Mouse (Mus musculus) lung, embryonic 14.5 days (tissue): ENCODE data around the gene Plac9a. TPM values are rescaled to one million over a fixed set of nuclear protein-coding genes. Genes with fewer than 3 reads are reported as not detected.
A peak's percentile ranks its signal among the peaks of the same experiment; 100 is the strongest.
"Not testable (repeated sequence)": the region's sequence is repeated elsewhere in the genome, so short reads cannot be mapped to it uniquely, and the experiment has no call there.

Source experiments
- ATAC-seq: fragments of 200-750 bp; cut with Nextera tagmentation; 2 replicates; pipeline ENCODE4 v1.8.0; 2017; ENCODE audit warnings: mild to moderate bottlenecking, moderate TSS enrichment, moderate library complexity; ENCODE audit not compliant: insufficient read depth
- DNase-seq: peaks from one replicate; pipeline ENCODE4 v3.0.0-alpha.2; 2015
- H3K27ac ChIP-seq: fragments of 300-500 bp; sonication (generic); 2 replicates; pipeline ENCODE4 v1.5.1; 2014; ENCODE audit warnings: low read depth, mild to moderate bottlenecking, moderate library complexity
- H3K27me3 ChIP-seq: fragments of 300-500 bp; sonication (generic); 2 replicates; pipeline ENCODE4 v1.6.1; 2014; ENCODE audit warnings: low read length, control low read depth; ENCODE audit not compliant: insufficient read depth
- H3K36me3 ChIP-seq: fragments of 300-500 bp; sonication (generic); 2 replicates; pipeline ENCODE4 v1.6.1; 2014; ENCODE audit warnings: control low read depth; ENCODE audit not compliant: insufficient read depth
- H3K4me1 ChIP-seq: fragments of 300-500 bp; sonication (generic); 2 replicates; pipeline ENCODE4 v1.6.1; 2014; ENCODE audit warnings: antibody characterized with exemption, control low read depth; ENCODE audit not compliant: insufficient read depth
- H3K4me2 ChIP-seq: fragments of 300-500 bp; sonication (generic); 2 replicates; pipeline ENCODE4 v1.6.1; 2014; ENCODE audit warnings: mild to moderate bottlenecking
- H3K4me3 ChIP-seq: fragments of 300-500 bp; sonication (generic); 2 replicates; pipeline ENCODE4 v1.5.1; 2014; ENCODE audit warnings: low read depth, low read length
- H3K9ac ChIP-seq: fragments of 300-500 bp; sonication (generic); 2 replicates; pipeline ENCODE4 v1.6.1; 2014
- H3K9me3 ChIP-seq: fragments of 300-500 bp; sonication (generic); 2 replicates; pipeline ENCODE4 v1.6.1; 2016; ENCODE audit warnings: low read depth, low read length, control low read depth
- CTCF ChIP-seq: IDR thresholded peaks from 2 replicates; pipeline ENCODE4 v1.5.1; 2016; ENCODE audit warnings: antibody characterized with exemption, low read depth
- WGBS: fragments of 180-500 bp; shearing (Covaris S2); extraction: QIAGEN DNeasy Blood & Tissue Kit; methylation state at CpG from one replicate; pipeline ENCODE4 v1.1.7; 2014; 5-methylcytosine and 5-hydroxymethylcytosine counted together
- polyA plus RNA-seq: library from polyadenylated mRNA; unstranded; fragments of >200 nt; fragmentation: Nextera tagmentation; extraction: Ambion mirVana; gene quantifications from 2 replicates; pipeline ENCODE4 v1.2.1, GENCODE M21; 2014

Gene Plac9a
- polyA plus RNA-seq, 1 experiment from 2014 or later: 0.53 TPM

DNA sequence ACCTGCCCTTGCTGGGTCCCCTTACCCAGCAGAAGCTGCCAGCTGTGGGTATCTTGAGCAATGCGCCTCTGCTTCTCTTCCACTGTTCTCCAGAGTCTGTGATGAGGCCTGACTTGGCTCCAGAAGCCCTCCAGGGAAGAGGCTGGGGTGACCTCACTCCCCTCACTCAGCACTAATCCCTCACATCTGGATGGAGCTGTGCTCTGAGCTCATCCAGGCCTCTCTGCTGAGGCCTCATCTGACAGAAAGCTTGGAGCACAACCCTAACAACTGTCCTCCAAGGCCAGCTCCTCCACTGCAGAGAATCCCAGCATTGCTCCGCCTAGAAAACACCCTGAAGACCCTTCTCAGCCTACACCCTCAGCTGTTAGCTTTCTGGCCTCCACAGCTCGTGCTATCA, 8.3 kb downstream of the Plac9a start:
- not testable (repeated sequence) for H3K4me2 ChIP-seq, H3K4me1 ChIP-seq, H3K9ac ChIP-seq, H3K4me3 ChIP-seq, DNase-seq, H3K36me3 ChIP-seq, H3K27ac ChIP-seq, H3K9me3 ChIP-seq, H3K27me3 ChIP-seq
- ATAC-seq: peak; percentile 71
- no CpG with 5 or more reads among the region's 3 CpGs for WGBS

DNA sequence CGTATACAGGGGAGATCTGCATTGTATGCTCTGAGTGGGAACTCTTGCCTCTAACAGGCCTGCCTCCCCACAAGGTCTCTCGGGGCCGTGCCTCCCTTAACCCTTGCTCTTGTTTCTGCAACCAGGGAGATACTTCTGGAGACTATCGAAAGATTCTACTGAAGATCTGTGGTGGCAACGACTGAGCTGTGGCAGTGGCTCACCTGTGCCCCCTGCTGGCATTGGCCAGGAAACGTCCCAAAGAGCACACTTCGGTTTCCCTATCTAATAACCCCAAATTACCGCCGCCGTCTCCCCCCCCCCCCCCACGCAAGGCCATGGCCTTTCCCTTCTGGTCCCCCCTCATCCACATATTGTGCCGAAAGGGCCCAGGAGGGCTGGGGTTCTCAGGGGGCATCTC, 17.0 kb downstream of the Plac9a start:
- not testable (repeated sequence) for H3K4me2 ChIP-seq, H3K9ac ChIP-seq, H3K27me3 ChIP-seq, H3K4me1 ChIP-seq, H3K9me3 ChIP-seq, H3K27ac ChIP-seq, H3K4me3 ChIP-seq, DNase-seq, ATAC-seq, H3K36me3 ChIP-seq
- no CpG with 5 or more reads among the region's 12 CpGs for WGBS

DNA sequence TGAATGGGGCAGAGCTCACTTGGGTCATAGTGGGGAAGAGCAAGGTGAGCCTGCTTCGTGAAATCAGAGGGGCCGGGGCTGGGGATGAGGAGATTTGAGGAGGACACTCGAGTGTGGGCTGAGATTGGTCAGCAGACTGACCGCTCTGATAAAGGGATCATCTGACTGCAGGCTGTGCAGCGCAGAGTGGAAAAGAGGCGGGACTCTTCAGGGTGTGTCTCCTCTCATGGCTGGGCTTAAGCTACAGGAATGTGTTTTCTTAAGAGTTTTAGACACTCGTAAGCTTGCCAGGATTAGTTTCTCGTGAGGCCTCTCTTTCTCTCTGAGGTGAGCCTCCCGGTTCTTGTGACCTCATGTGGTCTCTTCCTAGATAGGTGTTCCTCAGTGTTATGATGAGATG, 21.1 kb downstream of the Plac9a start:
- DNase-seq, H3K4me3 ChIP-seq, ATAC-seq, H3K9ac ChIP-seq, H3K36me3 ChIP-seq, H3K27me3 ChIP-seq, H3K9me3 ChIP-seq, H3K27ac ChIP-seq, H3K4me1 ChIP-seq, H3K4me2 ChIP-seq: not testable (repeated sequence)
- WGBS: no CpG with 5 or more reads among the region's 9 CpGs

DNA sequence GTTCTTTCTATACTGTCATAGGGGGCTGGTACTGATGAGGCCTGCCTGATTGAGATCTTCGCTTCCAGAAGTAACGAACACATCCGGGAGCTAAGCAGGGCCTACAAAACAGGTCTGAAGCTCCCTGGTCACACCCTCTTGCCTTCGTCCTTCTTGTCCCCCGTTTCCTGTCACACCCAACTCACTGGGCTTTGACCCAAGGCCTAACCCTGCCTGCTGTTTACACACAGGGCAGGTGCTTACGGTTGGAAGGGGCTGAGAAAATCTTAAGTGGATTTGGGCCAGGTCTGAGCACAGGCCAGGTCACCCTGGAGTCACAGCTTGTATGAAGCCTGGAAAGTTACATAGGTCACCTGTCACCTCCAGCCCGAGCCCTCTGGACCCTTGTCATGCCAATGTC, 26.3 kb downstream of the Plac9a start:
- H3K4me1 ChIP-seq, H3K4me2 ChIP-seq, H3K27me3 ChIP-seq, H3K27ac ChIP-seq, ATAC-seq, H3K4me3 ChIP-seq, DNase-seq, H3K9me3 ChIP-seq, H3K9ac ChIP-seq, H3K36me3 ChIP-seq: not testable (repeated sequence)
- WGBS: no CpG with 5 or more reads among the region's 7 CpGs

DNA sequence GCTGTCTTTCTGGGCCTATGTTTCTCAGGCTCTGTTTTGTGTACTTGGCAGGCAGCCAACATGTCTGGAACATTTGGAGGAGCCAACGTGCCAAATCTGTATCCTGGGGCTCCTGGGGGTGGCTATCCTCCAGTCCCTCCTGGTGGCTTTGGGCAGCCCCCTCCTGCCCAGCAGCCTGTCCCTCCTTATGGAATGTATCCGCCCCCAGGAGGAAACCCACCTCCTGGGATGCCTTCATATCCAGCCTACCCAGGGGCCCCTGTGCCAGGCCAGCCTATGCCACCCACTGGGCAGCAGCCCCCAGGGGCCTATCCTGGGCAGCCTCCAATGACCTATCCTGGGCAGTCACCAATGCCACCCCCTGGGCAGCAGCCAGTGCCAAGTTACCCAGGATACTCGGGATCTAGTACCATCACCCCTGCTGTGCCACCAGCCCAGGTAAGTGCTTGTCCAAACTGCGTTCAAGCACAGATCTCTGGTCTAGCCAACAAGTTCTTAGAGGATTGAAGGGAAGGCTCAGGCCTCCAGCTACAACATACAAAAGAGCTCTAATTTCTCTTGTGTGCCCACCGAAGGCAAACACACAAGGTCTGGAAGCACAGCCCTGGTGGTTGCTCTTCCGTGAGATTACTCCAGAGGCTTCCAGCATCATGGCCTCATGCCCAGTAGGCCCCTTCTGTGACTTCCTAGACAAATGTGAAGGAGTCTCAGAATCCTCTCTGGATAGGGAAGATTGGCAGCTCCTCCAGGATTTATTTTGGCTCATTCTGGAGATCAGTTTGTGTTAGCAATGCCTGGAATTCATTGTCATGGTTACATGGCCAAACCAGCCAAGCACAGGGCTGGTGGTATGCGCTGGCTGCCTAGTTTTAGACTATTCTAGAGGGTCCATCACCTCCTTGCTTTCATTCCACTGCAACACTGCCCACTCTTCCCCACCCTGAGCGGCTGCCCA, 30.2 kb downstream of the Plac9a start:
- DNase-seq: peak; percentile 54
- ATAC-seq: peak; percentile 37

DNA sequence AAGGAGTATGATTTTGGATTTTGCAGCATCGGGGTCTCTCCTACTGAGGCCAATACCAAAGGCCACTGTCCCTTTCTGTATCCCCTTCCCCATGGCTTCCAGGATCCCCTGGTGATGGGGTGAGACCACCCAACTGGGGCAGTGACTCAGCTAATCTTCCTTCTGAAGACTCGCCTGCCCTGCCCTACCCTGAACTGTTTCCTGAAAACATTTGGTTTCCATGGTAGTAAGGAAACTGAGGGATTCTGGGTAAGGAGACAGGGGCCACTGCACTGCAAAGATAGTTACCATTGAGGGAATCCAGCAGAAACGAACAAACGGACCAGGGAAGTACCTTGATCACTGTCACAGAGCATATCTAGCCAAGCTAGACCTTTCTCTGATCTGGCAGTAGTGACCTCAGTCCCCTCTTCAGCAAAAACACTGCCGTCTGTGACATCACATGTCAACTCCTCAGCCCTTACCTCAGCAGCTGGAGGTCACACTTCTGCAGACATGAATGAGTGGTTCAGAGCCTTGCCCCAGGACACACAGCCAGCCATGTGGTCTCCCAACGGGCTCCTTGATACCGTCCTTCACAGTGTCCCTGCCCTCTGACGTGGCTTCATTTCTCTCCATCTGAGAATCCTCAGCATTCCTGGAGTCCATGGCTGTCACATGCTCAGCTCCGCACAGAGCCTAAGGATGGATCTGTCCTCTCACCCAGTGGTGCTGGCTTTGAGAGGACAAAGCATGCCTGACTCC, 33.6 kb downstream of the Plac9a start:
- no peak for TF ChIP-seq CTCF
- Histone ChIP-seq H3K4me2 (no peak overlapping the region), H3K27ac (no peak overlapping the region), H3K4me3 (no peak overlapping the region), H3K4me1 (peaks cover 16% of the 10 kb centered on the region), H3K9me3 (no peaks in the 10 kb centered on the region), H3K27me3 (no peaks in the 10 kb centered on the region), H3K9ac (no peak overlapping the region), H3K36me3 (no peaks in the 10 kb centered on the region)
- DNase-seq (no peak), ATAC-seq (no peak)
- WGBS: 48% methylated on average over 9 of the region's 9 CpGs

More for the DNA sequence above, 30.2 kb downstream of the Plac9a start:
- Histone ChIP-seq H3K9me3 (no peaks in the 10 kb centered on the region), H3K4me1 (peaks cover 16% of the 10 kb centered on the region), H3K27ac (peak overlapping the region; percentile 30; the same call in 1 of the 2 replicates), H3K4me3 (no peak overlapping the region), H3K4me2 (no peak overlapping the region), H3K9ac (no peak overlapping the region), H3K27me3 (no peaks in the 10 kb centered on the region), H3K36me3 (no peaks in the 10 kb centered on the region)
- TF ChIP-seq CTCF: no peak
- WGBS: 58% methylated on average over 8 of the region's 8 CpGs

DNA sequence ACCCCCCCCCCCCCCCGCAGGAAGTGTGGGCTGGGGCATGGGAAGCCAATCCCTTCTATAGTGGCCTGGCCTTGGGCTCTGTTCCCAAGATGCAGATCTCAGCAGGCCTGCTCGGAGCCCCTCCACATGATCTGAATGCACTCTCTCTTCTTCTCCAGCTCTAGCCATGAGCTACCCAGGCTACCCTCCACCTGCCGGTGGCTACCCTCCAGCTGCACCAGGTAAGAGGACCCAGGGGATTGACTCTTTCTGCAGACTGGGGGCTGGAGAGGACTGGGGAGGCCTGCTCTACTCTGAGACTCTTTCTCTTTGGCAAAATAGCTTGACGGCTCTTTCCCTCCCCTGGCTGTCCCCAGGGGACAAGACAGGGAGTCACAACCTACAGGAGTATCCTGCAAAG, 34.2 kb downstream of the Plac9a start:
- DNase-seq: no peak
- Histone ChIP-seq H3K4me1 (peaks cover 16% of the 10 kb centered on the region), H3K27ac (no peak overlapping the region), H3K36me3 (no peaks in the 10 kb centered on the region), H3K4me3 (no peak overlapping the region), H3K9ac (no peak overlapping the region), H3K9me3 (no peaks in the 10 kb centered on the region), H3K4me2 (no peak overlapping the region), H3K27me3 (no peaks in the 10 kb centered on the region)
- 70% methylated on average over 4 of the region's 4 CpGs for WGBS
- no peak for ATAC-seq
- no peak for TF ChIP-seq CTCF
